Mouse (Mus musculus) E14TG2a.4 (cell line): ENCODE results near the gene Kcnk7.

ENCODE experiments used
- CTCF ChIP-seq: conservative IDR thresholded peaks from 2 replicates; pipeline ENCODE4 v1.5.1; 2014; ENCODE audit warnings: low read length
- NANOG ChIP-seq: IDR thresholded peaks from 2 replicates; pipeline ENCODE4 v1.6.1; 2014; ENCODE audit warnings: borderline replicate concordance, low read length, mixed read lengths

- TF ChIP-seq CTCF (no peak), NANOG (no peak)
Measured at GRCm38 (mm10) chr19:5668372-5668771, 35.8 kb upstream of the Kcnk7 start.
